Mouse (Mus musculus) MEL (cell line): Measurements from ENCODE around the gene Tchp.

Source experiments
- CTCF ChIP-seq, 3 experiments: IDR thresholded peaks in 2 of 3; conservative IDR thresholded peaks in 1 of 3; 2 replicates each; pipeline ENCODE4 v1.5.1; 2011 to 2012; ENCODE audit warnings: low read length in 3 of 3, low read depth in 2 of 3, mild to moderate bottlenecking in 2 of 3, improper control_type of control experiment in 1 of 3, inconsistent platforms in 1 of 3, mixed read lengths in 1 of 3, moderate library complexity in 1 of 3; ENCODE audit not compliant: control insufficient read depth in 1 of 3, insufficient read depth in 1 of 3, poor library complexity in 1 of 3, severe bottlenecking in 1 of 3
- ELF1 ChIP-seq: IDR thresholded peaks from 2 replicates; pipeline ENCODE4 v1.6.1; 2014; ENCODE audit warnings: low read depth, mild to moderate bottlenecking, inconsistent platforms, low read length, improper control_type of control experiment, moderate library complexity
- EP300 ChIP-seq, 2 experiments: IDR thresholded peaks; 2 replicates each; pipeline ENCODE4 v1.6.1; 2011; ENCODE audit warnings: improper control_type of control experiment in 2 of 2, low read length in 2 of 2, low read depth in 1 of 2, mild to moderate bottlenecking in 1 of 2
- NELFE ChIP-seq: IDR thresholded peaks from 2 replicates; pipeline ENCODE4 v1.6.1; 2011; ENCODE audit warnings: low read depth, low read length, improper control_type of control experiment
- POLR2A ChIP-seq, 2 experiments: IDR thresholded peaks; 2 replicates each; pipeline ENCODE4 v1.6.1; 2011 to 2012; ENCODE audit warnings: low read length in 2 of 2, mild to moderate bottlenecking in 2 of 2, control low read depth in 1 of 2, improper control_type of control experiment in 1 of 2, low read depth in 1 of 2, moderate library complexity in 1 of 2; ENCODE audit not compliant: control insufficient read depth in 1 of 2, insufficient read depth in 1 of 2, poor library complexity in 1 of 2
- POLR2AphosphoS5 ChIP-seq: IDR thresholded peaks from 2 replicates; pipeline ENCODE4 v1.6.1; 2012; ENCODE audit warnings: low read depth, borderline replicate concordance, mild to moderate bottlenecking, inconsistent platforms, low read length, moderate library complexity, mixed read lengths
- RCOR1 ChIP-seq: IDR thresholded peaks from 2 replicates; pipeline ENCODE4 v1.6.1; 2012; ENCODE audit warnings: low read depth, mild to moderate bottlenecking, inconsistent platforms, low read length, improper control_type of control experiment
- TBP ChIP-seq: IDR thresholded peaks from 2 replicates; pipeline ENCODE4 v1.8.0; 2011; ENCODE audit warnings: low read depth, low read length, improper control_type of control experiment

DNA sequence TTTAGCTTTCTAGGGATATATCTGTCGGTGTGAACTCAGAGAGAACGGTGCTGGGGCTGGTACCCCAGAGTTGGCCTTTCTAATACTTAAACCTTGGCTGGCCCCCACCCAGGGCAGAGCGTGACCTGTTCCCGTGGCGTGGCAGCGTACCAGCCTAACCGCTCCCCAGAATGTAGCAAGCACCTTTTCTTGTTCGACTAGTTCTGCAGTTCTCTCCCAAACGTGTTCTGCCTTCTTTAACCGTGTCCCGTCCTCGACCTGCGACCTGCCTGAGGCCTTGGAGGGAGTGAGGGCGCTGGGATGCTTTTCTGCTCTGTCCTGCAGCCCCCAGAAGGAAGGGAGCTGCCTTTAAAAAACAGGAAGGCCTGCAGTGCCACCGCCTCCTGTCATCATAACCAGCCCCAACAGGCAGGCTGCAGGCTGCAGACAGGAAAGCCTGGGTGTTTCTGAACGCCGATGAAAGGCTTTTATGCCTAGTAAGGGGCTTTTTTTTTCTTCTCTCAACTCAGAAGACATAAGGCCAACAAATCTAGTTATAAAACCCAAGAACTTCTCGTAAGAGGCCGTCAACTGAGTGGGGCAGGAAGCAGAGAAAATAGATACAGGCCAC is 26.8 kb upstream of the Tchp start:
- no peak for TF ChIP-seq ELF1
- TF ChIP-seq TBP, result no peak
- TF ChIP-seq CTCF (IDR thresholded peaks at IDR 0.05 in 2 of 3, conservative IDR thresholded peaks at IDR 0.05 in 1 of 3; ENCODE audit: control insufficient read depth in 1 of 3, insufficient read depth in 1 of 3, low read depth in 2 of 3, low read length in 3 of 3, poor library complexity in 1 of 3, severe bottlenecking in 1 of 3), result no peak
- no peak for TF ChIP-seq RCOR1
- no peak for TF ChIP-seq POLR2A (IDR thresholded peaks at IDR 0.05; ENCODE audit: control insufficient read depth in 1 of 2, insufficient read depth in 1 of 2, low read depth in 1 of 2, low read length in 2 of 2, poor library complexity in 1 of 2)
- no peak for TF ChIP-seq NELFE
- no peak for TF ChIP-seq EP300 (IDR thresholded peaks at IDR 0.05; ENCODE audit: low read depth in 1 of 2, low read length in 2 of 2)
- TF ChIP-seq POLR2AphosphoS5, result no peak
